Mouse (Mus musculus) embryonic fibroblast, embryonic 13.5 days (primary cell): ENCODE measurements at regions not wholly inside any gene's neighbourhood (a gene's known extent, or its start where the extent isn't known, plus 50 kb on each side); places are given as distances from the start of the nearest gene placed in this dataset.

Source experiments
- H3K27ac ChIP-seq: 2 replicates; pipeline ENCODE4 v1.5.1; 2012; ENCODE audit warnings: low read length, control low read depth, inconsistent platforms; ENCODE audit not compliant: insufficient read depth
- H3K4me1 ChIP-seq: 2 replicates; pipeline ENCODE4 v1.6.1; 2011; ENCODE audit warnings: low read length; ENCODE audit not compliant: control insufficient read depth, insufficient read depth
- H3K4me3 ChIP-seq: 2 replicates; pipeline ENCODE4 v1.5.1; 2011; ENCODE audit warnings: mild to moderate bottlenecking, control low read depth, low read length; ENCODE audit not compliant: insufficient read depth
- CTCF ChIP-seq: IDR thresholded peaks from 2 replicates; pipeline ENCODE4 v1.5.1; 2011; ENCODE audit warnings: mild to moderate bottlenecking, control low read depth, low read length, moderate library complexity, borderline replicate concordance; ENCODE audit not compliant: insufficient read depth
- POLR2A ChIP-seq: IDR thresholded peaks from 2 replicates; pipeline ENCODE4 v1.6.1; 2011; ENCODE audit warnings: low read depth, mild to moderate bottlenecking, control low read depth, low read length, moderate library complexity

GRCm38 (mm10) chr17:4866026-4866896 is 127.9 kb upstream of the Arid1b start:
- H3K4me1 ChIP-seq: peaks cover 4% of the 10 kb centered on the region
- 0 out of 2 replicates have a peak overlapping the region, but pooled peaks have one; percentile 6 for H3K4me3 ChIP-seq
- H3K27ac ChIP-seq: no peak overlapping the region
- no peak for TF ChIP-seq CTCF
- no peak for TF ChIP-seq POLR2A

- Histone ChIP-seq H3K4me3 (no peak overlapping the region), H3K4me1 (peaks cover 2% of the 10 kb centered on the region; the same call in 1 of the 2 replicates), H3K27ac (no peak overlapping the region)
- TF ChIP-seq CTCF: no peak
- TF ChIP-seq POLR2A: no peak
Observed at GRCm38 (mm10) chr17:4867083-4867482, 127.0 kb upstream of the Arid1b start.

GRCm38 (mm10) chr17:4867754-4868445 is 126.2 kb upstream of the Arid1b start:
- no peak for TF ChIP-seq POLR2A
- Histone ChIP-seq H3K4me3 (no peak overlapping the region), H3K4me1 (peaks cover 2% of the 10 kb centered on the region; the same call in 1 of the 2 replicates), H3K27ac (no peak overlapping the region)

DNA sequence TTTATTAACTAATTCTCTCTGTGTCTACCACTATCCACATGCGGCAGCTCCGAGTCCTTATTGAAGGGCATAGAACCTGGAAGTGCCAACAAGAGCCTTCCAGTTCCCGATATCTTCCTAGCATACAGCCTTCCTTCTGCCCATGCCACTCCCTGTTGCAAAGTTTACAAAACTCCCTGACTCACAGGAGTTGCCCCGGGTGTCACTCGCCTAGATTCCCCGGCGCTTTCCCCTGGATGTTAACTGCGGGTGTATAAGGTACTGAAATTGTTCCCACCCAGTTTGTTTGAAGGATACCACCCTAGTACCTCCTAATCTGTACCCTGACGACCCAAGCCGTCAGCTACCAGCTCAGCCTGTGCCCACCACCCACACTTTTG is 125.7 kb upstream of the Arid1b start:
- Histone ChIP-seq H3K4me1 (peaks cover 2% of the 10 kb centered on the region; the same call in 1 of the 2 replicates), H3K27ac (no peak overlapping the region), H3K4me3 (no peak overlapping the region)
- no peak for TF ChIP-seq CTCF
- TF ChIP-seq POLR2A: no peak

GRCm38 (mm10) chr17:4868861-4869260 is 125.3 kb upstream of the Arid1b start:
- TF ChIP-seq CTCF: no peak
- Histone ChIP-seq H3K27ac (no peak overlapping the region), H3K4me1 (peaks cover 2% of the 10 kb centered on the region; the same call in 1 of the 2 replicates), H3K4me3 (no peak overlapping the region)

GRCm38 (mm10) chr17:4871267-4871666 is 122.9 kb upstream of the Arid1b start:
- Histone ChIP-seq H3K27ac (no peak overlapping the region), H3K4me1 (no peaks in the 10 kb centered on the region), H3K4me3 (no peak overlapping the region)
- TF ChIP-seq POLR2A (no peak), CTCF (no peak)

DNA sequence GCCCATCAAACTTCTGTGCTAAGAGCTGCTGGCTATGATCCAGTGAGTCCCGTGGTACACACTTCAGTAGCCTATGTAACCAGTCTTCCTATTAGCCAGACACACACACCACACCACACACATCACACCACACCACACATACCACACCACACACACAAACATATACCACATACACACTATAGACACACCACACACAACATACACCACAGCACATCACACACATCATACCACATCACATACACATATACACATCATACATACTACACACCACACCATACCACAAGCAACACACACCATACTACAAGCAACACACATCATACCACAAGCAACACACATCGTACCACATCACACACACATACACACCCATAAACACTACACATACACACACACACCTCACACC is 119.7 kb upstream of the Arid1b start:
- no peak overlapping the region for H3K4me3 ChIP-seq
- TF ChIP-seq CTCF: no peak
- TF ChIP-seq POLR2A: no peak
- no peaks in the 10 kb centered on the region for H3K4me1 ChIP-seq
- H3K27ac ChIP-seq: no peak overlapping the region

DNA sequence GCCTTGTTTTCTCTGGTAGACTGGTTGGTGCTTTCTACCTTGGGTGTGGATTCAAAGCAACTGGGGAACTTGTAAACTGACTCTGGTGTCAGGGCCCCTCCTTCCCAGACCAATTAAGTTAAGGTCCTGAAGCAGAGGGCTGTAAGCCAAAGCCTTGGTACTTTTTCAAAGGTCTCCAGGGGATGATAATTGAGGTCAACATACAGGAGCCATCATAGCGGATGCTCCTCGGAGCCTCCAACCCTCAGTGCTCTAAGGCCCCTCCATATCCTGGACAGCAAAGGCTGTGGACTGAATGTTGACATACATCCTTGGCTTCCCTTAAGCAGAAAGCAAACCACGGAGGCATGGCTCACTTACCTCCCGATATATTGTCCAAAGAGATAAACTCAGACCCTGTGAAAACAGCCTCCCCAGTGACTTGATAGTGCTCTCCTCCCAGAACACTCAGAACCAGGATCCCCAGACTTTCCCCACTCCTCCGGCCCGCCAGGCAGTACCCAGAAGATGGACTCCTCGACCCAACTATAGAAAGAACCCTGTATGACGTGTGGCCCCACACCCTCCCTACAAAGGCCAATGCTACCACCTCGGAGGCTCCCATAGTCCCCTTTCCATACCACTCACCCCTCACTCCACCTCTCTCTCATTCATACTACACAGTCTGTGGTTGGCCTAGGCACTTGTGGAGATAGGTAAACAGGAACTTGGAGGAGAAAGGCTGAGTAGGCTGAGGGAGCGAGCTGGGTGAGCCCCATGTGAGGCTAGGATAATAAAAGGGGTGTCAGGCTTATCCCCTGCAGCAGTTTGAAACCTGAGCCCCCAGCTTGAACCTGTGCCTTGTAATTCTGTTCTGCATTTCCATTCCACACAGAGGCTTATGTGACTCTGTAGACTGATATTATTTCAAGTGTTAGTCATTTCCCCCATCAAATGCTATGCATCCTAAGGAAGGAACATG is 118.8 kb upstream of the Arid1b start:
- TF ChIP-seq POLR2A: no peak
- TF ChIP-seq CTCF: no peak

DNA sequence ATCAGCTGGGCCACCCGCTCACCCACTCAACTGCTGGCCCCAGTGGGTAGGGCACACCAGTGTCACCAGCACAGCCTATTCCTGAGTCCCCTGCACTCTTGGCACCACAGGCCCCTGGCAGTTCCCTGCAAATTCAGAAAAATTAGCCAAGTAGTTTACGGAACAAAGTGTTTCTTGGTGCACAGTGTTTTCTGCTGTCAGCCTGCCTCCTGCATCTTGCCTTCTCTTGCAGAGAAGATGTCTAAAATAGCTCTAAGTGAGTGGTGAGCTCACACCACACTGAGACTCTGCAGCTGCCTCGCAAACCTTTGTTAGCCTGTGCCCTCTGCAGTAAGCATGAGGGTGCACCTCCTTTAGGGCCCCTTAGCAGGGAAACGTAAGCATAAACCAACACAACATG is 117.7 kb upstream of the Arid1b start:
- TF ChIP-seq POLR2A (no peak), CTCF (no peak)
- no peak overlapping the region for H3K27ac ChIP-seq
- H3K4me3 ChIP-seq: no peak overlapping the region
- H3K4me1 ChIP-seq: no peaks in the 10 kb centered on the region

More for the DNA sequence above, 118.8 kb upstream of the Arid1b start:
- Histone ChIP-seq H3K4me3 (no peak overlapping the region), H3K4me1 (no peaks in the 10 kb centered on the region), H3K27ac (no peak overlapping the region)
